Mouse (Mus musculus): ENCODE results near the gene Unc13b. TPM values are rescaled to one million over a fixed set of nuclear protein-coding genes. Genes with fewer than 3 reads are reported as not detected.

Unc13b gene
- total RNA-seq, 2 experiments from 2014 or later = 3.8 TPM; not detected in 1

DNA sequence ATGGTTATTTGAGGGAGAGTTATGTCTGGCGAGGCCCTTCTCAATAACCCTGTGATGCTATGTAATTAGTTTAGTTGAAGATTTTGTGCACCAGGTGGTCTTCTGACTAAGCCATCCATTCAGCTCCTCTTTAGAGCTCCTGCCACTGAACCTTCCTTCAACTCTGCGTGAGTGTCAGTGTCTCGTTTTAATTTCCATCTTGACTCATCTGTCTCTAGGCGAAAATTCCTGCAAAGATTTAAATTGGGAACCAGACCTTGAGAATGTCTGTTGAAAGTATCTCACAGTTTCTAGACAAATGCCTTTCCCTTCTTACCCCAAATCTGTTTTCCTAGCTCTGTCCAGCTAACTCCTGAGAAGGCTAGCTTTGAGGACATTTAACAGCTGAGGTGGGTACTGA, 146.8 kb downstream of the Unc13b start:
- no peak for ATAC-seq (replicated peaks; ENCODE audit: low FRiP score, poor library complexity, severe bottlenecking)

DNA sequence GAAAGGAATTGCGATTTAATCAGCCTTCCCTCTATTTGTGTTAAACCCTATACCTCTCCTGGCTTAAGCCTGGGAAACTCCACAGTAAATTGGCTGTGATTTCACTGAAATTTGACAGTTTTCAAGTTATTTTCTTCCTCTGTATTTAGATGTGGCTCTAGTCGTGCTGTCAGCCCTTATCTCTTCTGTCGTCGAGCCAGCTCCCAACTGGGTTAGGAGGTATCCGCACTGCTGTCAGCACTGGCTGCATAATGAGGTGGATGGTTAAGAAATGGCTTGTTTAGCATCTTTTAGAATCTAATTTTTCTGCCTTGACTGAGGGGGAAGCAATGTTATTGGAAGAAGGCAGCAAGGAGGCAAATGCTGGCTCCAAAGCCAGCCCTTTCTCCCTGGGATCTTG, 148.2 kb downstream of the Unc13b start:
- no peak for ATAC-seq (replicated peaks; ENCODE audit: low FRiP score, poor library complexity, severe bottlenecking)

- no peak for ATAC-seq (replicated peaks; ENCODE audit: low FRiP score, poor library complexity, severe bottlenecking)
Measured at GRCm38 (mm10) chr4:43209081-43209579, 150.4 kb downstream of the Unc13b start.

GRCm38 (mm10) chr4:43209673-43210072, 150.9 kb downstream of the Unc13b start:
- ATAC-seq (replicated peaks; ENCODE audit: low FRiP score, poor library complexity, severe bottlenecking) = no peak

GRCm38 (mm10) chr4:43216491-43216890, 157.7 kb downstream of the Unc13b start:
- ATAC-seq (replicated peaks; ENCODE audit: low FRiP score, poor library complexity, severe bottlenecking) = no peak

- ATAC-seq (replicated peaks; ENCODE audit: low FRiP score, poor library complexity, severe bottlenecking) = no peak
Measured at GRCm38 (mm10) chr4:43217997-43218396, 159.2 kb downstream of the Unc13b start.

DNA sequence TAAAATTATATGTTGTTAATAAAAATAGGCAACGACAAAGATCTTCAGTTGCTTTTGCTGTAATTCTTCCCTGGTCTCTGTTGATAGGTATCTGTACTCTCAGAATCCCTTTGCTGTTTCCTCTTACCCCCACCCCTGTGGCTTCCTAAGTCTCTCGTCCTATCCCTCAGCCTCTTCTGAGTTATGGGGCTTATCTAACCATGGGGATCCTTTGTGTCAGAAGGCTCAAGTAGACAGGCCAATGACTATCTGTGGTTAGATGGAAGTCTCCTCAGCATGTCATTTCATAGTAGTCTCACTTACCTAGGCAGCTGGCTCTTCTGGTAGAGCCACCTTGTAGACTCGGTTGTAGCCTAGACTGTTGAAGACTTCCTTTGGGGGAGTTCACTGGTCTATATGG, 173.1 kb downstream of the Unc13b start:
- ATAC-seq (replicated peaks; ENCODE audit: low FRiP score, poor library complexity, severe bottlenecking) = no peak

DNA sequence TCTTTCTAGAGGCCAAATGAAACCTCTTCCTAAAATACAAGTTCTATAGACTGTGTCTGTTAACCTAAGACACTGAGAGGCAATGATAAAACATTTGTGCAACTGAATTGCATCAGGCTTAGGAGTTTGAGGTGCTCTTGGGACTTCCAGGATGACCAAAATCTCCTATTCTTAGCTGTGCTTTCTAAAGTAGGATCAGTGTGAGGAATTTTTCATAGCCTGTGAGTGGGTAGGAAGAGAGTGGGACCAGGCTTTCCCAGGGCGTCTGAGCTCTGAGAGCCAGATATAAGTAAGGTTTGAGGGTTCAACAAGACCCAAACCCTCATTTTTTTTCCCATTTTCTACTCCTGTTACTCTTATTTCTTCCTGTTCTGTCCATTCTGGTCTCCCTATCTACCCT, 174.2 kb downstream of the Unc13b start:
- ATAC-seq (replicated peaks; ENCODE audit: low FRiP score, poor library complexity, severe bottlenecking) = no peak

DNA sequence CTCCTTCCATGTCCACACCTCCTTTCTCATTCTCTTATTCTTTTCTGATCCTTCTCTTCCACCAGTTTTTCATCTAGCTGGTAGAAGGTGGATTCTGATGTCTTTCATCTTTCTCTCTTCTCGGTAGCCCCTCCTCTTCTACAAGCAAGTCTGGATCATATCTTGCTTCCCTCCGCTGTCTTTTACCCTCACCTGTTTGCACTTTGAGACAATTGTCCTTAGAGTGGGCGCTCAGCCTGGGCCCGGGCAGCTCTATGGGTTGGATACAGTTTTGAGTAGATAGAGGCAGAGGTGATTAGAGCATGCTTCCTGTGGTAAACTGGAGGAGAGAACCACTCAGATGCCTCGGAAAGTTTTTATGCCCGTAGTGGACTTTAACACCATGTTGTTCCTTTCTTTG, 174.7 kb downstream of the Unc13b start:
- ATAC-seq (replicated peaks; ENCODE audit: low FRiP score, poor library complexity, severe bottlenecking) = no peak

DNA sequence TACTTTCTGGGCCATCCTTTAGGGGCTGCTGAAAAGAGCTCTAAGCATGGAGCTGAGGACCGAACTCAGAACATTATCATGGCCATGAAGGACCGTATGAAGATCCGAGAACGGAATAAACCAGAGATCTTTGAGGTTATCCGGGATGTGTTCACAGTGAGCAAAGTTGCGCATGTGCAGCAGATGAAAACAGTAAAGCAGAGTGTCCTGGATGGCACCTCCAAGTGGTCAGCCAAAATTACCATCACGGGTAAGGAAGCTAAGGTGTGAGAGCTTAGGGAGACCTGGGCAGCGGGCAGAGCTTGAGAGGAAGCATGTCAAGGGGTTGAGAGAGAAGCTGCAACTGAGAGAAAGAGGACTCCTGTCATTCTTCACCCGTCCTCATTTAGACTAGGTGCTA, 178.1 kb downstream of the Unc13b start:
- ATAC-seq (replicated peaks; ENCODE audit: low FRiP score, poor library complexity, severe bottlenecking) = no peak

GRCm38 (mm10) chr4:43240716-43241115, 182.0 kb downstream of the Unc13b start:
- ATAC-seq (replicated peaks; ENCODE audit: low FRiP score, poor library complexity, severe bottlenecking) = no peak

GRCm38 (mm10) chr4:43244022-43244421, 185.3 kb downstream of the Unc13b start:
- ATAC-seq (replicated peaks; ENCODE audit: low FRiP score, poor library complexity, severe bottlenecking) = no peak

DNA sequence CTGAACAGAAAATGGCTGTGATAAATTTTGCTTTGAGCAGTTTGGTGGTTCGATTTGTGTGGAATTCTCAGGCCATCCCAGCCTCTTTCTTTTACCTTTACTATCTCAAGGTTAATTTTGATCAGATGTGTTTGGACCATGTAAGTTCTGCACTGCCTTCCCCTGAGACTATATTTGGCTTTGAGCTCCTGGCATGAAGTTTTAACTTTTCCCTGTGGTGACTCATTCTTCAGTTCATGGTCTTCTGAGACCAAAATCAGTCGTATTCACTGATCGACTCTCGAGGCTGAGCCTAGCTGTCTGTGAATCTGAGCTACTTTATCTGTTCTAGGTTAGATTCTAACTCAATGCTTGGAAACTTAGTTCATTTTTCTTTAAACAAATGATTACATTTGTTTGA, 187.0 kb downstream of the Unc13b start:
- ATAC-seq (replicated peaks; ENCODE audit: low FRiP score, poor library complexity, severe bottlenecking) = no peak

- ATAC-seq (replicated peaks; ENCODE audit: low FRiP score, poor library complexity, severe bottlenecking) = no peak
Measured at GRCm38 (mm10) chr4:43248026-43248425, 189.3 kb downstream of the Unc13b start.

GRCm38 (mm10) chr4:43248909-43249308, 190.2 kb downstream of the Unc13b start:
- no peak for ATAC-seq (replicated peaks; ENCODE audit: low FRiP score, poor library complexity, severe bottlenecking)

DNA sequence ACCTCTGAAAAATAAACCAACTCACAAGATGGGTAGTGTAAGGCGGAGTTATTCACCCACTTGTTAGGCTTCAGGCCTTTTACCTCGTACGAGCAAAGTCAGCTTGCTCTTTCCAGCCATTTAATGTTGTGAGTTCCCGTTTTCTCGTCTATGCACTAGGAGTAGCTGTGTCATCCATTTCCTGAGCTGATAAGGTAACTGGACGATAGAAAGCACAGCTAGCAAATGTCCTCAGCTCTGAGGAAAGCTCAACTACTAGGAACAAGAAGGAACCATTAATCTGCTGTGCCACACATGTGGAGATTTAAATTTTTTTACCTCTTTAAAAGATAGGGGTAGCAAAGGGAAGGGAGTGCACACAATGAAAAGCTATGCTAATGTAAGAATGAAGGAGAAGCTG, 192.5 kb downstream of the Unc13b start:
- ATAC-seq (replicated peaks; ENCODE audit: low FRiP score, poor library complexity, severe bottlenecking) = no peak

DNA sequence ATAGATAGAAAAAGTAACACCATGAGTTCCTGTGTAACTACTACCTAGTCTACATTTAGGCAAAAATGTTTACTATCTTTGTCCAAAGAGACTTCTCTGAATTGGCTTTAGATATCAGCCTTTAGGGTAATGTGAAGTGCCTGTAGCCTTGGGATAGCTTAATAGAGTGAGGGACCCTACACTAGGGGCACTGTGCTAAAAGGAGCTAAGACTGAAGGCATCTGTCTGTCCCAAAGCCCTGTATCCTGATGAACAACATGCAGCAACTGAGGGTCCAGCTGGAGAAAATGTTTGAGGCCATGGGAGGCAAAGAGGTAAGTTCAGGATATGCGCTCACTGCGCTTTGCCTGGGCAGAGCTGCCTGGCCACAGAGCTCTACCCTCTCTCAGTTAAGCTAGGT, 198.3 kb downstream of the Unc13b start:
- no peak for ATAC-seq (replicated peaks; ENCODE audit: low FRiP score, poor library complexity, severe bottlenecking)

DNA sequence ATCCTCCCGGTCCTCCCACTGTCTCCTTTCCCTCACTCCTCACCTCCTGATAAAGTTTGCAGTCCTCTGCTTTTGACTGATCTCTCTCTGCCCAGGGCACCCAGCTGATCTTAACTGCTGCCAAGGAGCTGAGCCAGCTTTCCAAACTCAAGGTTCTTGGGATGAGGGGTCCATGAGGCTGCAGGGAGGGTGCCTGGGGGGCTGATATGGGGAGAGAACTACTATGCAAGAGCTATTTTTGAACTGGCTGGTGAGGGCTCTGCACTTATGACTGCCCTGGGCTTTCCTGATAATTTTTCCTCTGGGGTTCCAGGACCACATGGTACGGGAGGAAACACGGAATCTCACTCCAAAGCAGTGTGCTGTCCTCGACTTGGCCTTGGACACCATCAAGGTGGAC, 199.8 kb downstream of the Unc13b start:
- ATAC-seq (replicated peaks; ENCODE audit: low FRiP score, poor library complexity, severe bottlenecking) = no peak

- ATAC-seq (replicated peaks; ENCODE audit: low FRiP score, poor library complexity, severe bottlenecking) = no peak
Measured at GRCm38 (mm10) chr4:43259435-43259834, 200.7 kb downstream of the Unc13b start.

DNA sequence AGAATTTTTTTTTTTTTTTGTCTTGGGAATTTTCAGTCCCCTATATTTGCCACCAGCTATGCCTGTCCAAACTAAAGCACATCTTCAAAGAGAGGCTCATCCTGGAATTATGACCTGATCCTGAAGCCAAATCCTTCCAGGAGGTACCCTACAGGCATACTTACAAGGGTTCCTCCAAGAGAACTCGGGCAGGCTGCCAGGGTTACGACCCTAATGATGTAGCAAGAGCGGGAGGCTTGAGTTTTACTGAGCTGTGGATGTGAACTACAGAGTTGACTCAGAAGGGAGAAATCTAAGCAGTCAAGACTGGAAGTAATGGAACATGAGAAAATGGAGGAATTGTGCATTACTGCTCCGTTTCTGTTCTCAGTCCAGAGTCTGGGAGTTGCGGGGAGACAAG, 201.3 kb downstream of the Unc13b start:
- no peak for ATAC-seq (replicated peaks; ENCODE audit: low FRiP score, poor library complexity, severe bottlenecking)

DNA sequence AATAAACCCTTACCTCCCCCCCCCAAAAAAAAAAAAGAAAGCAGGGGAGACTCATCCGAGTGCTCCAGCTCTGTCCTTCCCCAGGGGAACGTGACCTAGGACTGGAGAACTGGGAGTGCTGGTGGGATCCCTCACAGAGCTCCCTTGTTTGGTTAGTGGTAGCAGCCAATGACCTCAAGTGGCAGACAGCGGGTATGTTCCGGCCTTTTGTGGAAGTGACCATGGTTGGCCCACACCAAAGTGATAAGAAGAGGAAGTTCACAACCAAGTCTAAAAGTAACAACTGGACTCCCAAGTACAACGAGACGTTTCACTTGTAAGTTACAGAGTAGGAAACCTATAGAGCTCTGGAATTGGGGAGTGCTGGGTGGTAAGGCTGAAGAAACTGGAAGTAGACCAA, 204.1 kb downstream of the Unc13b start:
- ATAC-seq (replicated peaks; ENCODE audit: low FRiP score, poor library complexity, severe bottlenecking) = no peak

DNA sequence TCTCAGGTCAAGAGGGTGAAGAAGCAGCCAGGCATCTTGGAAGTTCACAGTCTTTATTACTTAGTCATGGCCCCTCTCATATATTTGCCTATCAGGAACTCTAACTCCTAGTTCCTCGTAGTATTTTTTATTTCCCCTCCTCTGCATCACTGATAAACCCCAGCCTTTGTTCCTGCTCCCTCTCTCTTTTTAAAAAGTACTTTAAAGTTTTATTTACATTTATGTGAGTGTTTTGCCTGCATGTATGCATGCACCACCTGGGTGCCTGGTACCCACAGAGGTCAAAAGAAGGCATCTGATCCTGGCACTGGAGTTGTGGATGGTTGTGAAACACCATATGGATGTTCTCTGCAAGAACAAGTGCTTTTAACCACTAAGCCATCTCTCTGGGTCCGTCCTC, 207.4 kb downstream of the Unc13b start:
- no peak for ATAC-seq (replicated peaks; ENCODE audit: low FRiP score, poor library complexity, severe bottlenecking)
